Mouse (Mus musculus): ENCODE measurements at regions not wholly inside any gene's neighbourhood (a gene's known extent, or its start where the extent isn't known, plus 50 kb on each side); places are given as distances from the start of the nearest gene placed in this dataset.

DNA sequence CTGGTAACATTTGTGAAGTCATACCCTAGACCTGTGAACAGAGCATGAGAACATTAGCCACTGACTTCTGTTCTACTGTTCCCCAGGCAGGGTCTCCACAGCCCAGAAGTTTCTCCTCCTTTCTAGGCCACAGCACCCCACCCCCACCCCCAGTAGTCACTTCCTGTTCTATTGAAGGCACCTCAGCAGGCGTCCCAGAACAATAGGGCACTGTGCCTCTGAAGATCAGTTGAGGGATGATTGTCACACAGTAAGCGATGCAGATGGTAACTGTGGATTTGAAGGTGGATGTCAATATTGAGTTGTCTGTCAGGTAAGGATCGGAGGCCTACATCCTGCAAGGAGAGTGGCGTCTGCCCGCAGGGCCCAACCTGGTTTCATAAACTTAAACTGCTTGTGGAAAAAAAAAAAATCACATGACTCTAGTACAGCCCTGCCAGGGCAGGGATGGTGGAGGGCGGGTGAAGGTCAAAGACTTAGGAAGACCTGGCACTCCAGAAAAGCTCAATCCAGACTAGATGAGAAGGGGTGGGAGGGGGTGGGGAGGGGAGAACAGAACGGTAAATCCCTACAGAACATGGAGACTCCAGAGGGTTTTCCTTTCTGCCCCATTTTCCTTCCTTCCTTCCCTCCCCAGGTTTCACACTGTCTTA lies 103.1 kb upstream of the Rybp start:
- no peak for DNase-seq (ENCODE audit: low spot score in 2 of 2)

DNA sequence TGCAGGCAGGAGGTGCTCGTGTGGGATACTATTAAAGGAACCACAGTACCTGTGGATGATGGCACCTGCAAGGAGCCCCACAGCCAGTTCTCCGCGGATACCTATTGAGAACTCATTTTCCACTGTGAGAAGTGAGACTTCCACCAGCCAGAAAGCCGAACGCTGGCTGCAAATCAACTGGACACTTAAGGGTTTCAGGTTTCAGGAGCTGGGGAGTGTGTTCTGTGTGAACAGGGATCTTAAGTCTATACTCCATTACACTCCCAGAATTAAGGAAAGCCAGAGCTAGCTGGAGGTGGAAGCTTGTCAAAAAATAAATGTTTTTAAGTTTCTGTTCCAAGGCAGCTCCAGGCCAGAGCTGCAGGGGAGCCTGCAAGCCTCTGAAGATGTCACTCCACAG lies 99.8 kb upstream of the Rybp start:
- DNase-seq (ENCODE audit: low spot score in 2 of 2) = no peak

DNA sequence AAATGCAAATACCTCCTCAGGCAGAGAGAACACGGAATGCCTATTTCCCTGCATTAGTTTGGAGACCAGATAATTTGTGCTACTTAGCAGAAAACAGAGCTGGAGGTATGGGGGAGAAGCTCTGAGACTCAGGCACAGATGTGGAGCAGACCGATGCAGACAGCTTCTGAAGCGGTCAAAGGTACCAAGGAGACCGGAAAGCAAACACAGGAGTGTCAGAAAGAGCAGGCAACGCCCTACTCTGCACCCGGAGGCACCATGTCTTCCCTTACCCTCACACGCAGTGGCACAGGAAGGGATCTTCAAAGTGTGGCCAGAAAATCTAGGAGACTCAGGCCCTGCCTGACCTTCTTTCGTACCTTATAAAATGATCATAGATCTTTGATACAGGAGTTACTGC lies 98.4 kb upstream of the Rybp start:
- DNase-seq (ENCODE audit: low spot score in 2 of 2) = no peak

DNA sequence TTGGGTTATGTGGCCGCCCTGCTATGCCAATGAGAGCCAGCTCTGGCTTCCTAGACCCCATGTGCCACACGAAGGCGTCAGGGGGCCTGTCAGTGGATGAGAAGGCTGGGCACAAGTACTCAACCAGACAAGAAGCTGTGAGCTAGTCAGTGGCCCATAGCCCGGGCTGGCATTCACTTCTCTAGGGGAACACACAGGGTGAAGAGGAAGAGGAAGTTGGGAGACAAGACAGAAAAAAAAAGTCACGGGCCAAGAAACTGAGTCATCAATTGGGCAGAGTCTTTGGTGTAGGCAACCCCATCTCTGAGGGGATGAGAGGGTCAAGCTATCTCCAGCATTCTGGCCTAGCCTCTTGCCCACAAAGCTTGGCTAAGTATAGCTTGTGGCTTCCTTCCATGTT lies 93.8 kb upstream of the Rybp start:
- no peak for DNase-seq (ENCODE audit: low spot score in 2 of 2)

DNA sequence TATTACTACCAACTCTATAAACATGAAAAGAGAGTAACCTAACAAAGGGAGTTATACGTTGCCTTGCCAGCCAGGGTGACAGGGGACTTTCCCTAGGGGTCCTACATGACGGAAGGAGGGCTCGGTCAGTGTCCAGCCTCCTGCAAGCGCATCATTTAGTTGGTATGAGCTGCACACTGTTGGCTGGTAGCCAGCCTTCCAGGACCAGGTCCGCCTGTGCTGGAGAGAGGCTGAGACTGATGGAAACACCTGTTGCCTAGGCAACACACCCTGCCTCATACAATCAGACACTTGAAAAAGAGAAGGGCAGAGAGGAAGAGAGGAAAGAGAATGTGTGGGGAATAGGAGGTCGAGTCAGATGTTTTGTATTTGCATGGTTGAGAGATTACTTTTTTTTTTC lies 93.3 kb upstream of the Rybp start:
- DNase-seq (ENCODE audit: low spot score in 2 of 2) = no peak

DNA sequence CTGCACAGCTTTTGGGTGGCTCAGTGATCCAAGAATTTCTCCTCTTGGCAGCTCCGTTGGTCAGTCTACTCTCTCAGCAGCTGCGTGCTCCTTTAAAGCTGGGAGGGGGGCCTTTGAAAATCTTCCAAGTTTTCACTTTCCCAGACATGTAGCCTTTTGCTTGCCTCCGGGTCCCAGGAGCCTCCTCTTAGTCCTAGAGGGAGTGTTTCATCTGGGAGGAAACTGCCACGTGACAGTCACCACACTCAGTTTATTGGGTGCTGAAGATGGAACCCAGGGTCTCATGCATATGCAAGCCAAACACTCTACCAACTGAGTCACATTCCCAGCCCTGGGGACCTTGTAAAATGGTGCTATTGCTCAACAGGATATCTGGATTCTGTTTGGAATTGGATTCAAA lies 92.5 kb upstream of the Rybp start:
- no peak for DNase-seq (ENCODE audit: low spot score in 2 of 2)

DNA sequence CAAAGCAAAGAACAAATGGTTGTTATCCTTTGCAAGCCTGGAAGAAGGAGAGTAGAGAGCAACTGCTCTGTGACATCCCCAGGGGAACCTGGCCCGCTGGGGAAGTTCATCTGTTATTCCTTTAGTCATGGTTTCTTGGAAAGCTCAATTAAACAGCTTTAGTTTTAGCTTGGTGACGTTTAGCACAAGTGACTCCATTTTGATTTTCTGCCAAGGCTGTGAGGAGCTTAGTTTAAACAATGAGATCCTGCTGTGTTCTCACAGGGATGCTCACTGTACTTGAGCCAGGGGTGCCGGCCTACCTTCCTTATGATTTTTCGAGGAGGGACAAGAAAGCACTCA lies 91.2 kb upstream of the Rybp start:
- DNase-seq (ENCODE audit: low spot score in 2 of 2) = no peak

DNA sequence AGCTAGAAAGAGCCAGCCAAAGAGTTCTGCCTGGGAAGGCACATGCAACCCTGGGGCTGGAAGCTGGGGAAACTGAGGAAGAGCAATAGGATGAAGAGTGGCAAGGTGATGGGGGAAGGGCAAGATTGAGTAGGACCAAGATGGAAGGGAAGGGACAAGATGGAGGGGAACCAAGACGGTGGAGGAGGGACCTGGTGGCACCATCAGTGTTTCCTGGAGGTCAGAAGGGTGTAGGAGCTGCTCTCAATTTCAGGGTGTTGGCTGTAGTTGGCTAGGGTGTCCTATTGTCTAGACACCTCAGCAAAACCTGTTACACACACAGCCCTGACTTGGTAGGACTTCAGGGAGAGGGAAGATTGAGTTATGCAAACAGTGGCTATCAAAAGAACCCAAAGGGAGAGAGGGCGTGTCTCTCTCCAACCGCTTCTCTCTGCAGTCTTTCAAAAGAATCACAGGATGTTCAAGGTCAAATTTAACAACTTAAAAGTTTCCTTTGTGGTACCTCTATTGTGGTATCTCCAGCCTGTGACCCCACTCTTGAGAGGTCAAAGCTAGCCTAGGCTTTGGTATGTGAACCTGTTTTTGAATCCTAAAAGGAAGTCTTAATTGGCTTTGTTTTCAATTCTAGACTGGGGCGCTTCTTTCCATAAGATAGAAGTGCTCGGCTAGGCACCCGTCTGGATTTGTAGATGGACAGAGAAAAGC lies 90.7 kb upstream of the Rybp start:
- no peak for DNase-seq (ENCODE audit: low spot score in 2 of 2)

DNA sequence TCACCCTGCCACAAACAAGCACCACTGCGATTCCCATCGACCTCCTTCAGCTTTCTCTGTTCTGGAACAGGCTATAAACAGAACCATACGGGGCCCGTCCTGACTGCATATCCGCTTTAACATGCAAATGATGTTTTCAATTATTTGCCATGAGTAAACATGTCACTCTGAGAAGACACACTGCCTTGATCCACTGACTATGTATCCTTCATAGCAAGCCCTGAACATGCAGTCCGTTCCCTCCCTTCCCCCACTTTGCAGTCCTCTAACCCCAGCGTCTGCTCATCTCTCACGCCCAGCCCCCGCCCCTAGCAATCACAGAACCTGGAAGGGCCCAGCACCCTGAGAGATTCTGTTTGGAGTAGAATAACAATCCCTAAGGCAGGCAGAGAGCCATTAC lies 89.4 kb upstream of the Rybp start:
- DNase-seq (ENCODE audit: low spot score in 2 of 2) = no peak

DNA sequence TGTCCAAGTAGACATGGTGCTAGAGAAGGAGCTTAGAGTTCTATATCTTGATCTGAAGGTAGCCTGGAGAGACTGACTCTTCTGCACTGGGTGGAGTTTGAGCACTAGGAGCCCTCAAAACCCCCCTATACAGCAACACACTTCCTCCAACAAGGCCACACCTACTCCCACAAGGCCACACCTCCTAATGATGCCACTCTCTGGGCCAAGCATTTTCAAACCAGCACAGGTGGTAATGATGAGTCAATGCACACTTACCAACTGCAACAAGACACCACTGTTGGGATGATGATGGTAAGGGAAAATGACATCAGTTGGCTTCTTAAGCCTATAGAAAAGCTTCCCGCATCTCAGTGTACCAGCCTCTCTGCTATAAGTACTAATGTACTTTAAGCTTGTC lies 83.5 kb upstream of the Rybp start:
- no peak for DNase-seq (ENCODE audit: low spot score in 2 of 2)

DNA sequence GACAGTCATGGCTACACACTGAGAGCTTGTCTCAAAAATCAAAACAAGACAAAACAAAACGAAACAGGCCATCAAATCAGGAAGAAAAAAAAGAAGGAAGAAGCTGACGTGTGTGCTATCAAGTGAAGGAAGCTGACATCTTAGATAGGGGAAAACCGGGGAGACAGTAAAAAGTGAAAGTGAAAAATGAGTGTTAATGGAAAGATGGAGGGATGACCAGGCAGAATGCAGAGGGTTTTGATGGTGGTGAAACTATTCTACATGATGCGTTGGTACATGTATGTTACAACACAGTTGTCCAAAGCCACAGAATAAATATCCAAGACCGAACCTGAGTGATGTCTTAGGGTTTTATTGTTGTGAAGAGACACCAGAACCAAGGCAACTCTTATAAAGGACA lies 83.1 kb upstream of the Rybp start:
- DNase-seq (ENCODE audit: low spot score in 2 of 2) = no peak

DNA sequence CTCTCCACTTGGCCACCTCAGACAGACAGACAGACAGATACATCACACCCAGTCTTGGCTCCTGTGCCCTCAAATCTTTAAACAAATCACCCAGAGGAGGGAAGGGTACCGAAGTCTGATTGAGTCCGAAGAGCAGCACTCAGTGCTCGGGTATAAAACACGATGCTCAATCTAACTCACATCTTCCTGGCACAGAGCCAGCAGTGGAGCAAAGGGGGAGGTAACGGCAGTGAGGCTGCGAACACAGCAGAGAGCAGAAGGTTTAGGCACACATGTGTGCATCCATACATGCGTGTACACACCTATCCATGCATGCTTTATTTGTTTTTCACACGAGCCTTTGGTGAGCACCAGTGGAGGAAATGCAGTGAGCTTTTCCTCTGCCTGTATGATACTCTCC lies 78.9 kb upstream of the Rybp start:
- no peak for DNase-seq (ENCODE audit: low spot score in 2 of 2)

DNA sequence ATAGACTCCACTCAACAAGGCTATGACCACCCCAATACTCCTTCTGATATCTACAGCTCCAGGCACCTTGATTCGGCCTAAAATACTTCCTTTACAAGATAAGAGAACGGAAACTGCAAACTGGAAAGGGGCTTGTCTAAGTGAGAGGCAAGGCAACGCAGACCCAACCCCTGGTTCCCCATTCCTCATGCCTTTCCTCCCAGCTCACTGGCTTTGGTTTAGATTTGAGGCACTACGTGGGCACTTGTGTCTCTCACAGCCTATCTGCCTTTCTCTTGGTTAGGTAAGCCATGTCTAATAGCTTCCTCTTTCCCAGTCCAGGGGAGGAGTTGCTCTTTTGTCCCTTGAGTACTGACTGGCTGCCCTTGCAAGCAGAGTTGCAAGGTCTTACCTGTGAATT lies 78.5 kb upstream of the Rybp start:
- no peak for DNase-seq (ENCODE audit: low spot score in 2 of 2)

DNA sequence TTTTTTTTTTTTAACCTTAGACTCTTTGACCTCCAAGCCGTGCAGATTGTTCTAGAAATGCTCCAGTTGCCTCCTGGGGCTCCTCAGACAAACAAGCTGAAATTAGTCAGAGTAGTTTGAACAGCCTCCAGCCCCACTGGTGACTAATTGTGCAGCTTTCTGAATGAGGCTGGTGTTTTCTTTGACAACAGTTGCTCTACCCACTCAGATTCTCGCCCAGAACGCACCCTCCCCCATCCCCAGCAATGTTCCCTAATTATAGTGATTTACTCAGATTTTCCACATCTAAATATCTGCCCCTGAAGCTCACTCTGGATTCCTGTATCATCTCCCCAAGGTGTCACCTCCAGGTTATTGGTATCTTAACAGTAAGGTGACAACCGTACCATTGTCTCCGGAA lies 76.4 kb upstream of the Rybp start:
- DNase-seq (ENCODE audit: low spot score in 2 of 2) = no peak

DNA sequence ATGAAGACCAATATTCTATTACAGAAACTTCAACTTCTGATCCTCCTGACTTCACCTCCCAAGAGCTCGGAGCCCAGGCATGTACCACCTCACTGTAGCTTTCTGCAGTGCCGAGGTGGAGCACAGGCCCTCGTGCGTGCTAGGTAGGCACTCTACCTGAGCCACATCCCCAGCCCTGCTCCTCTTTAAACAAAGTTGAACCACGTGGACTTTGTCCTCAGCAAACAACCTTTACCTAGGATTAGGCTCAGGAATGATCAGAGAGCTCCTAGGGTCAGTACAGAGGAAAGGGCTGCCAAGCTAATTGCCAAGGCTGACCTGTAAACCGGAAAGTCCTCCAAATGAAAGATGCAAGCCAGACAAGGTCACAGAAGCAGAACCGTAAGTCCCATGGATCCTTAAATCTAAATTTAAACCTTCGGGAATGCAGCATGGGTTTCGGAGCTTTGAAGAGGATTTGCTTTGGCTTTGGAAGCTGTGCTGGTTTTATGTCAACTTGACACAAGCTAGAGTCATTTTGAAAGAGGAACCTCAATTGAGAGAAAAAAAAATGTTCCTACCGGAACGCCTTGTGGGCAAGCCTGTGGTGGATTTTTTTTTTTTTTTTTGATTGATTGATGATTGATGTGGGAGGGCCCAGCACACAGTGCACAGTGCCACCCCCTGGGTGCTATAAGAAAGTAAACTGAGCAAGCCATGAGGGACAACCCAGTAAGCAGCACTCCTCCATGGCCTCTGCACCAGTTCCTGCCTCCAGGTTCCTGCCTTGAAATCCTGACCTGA lies 69.5 kb upstream of the Rybp start:
- DNase-seq (ENCODE audit: low spot score in 2 of 2) = no peak

DNA sequence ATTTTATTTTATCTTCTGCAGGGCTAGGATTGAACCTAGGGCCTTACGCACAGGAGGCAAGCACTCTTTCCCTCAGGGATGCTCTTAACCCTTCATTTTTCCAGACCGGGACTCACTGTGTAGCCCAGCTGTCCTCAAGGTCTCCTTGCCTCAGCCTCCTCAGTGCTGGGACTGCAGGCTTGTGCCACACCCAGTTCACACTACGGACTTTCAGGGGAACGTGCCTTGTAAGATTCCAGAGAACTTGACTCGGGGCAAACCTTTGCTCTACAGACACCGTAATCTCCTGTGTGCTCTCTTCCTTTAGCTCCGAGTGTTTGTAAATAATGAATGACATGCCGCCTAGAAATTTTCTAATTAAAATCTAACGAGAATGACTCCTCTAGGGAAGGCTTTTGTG lies 68.6 kb upstream of the Rybp start:
- DNase-seq (ENCODE audit: low spot score in 2 of 2) = no peak

DNA sequence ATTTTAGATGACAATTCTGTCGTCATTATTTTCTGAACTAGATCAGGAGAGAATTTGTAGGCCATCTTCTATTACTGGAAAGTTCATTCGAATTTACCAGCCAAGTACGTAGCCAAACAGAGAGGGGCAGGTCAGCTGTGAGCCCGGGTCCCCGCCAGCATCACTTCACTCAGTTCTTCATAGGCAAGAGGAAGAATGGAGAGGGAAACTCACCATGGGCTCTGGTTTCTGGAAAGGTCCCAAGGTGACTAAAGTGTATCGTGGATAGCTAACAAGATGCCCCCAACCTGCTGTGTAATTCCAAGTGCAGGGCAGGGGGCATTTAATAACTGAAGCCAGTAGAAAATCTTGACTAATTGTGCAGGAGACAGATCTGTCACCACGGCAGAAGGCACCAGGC lies 60.2 kb upstream of the Rybp start:
- no peak for DNase-seq (ENCODE audit: low spot score in 2 of 2)

DNA sequence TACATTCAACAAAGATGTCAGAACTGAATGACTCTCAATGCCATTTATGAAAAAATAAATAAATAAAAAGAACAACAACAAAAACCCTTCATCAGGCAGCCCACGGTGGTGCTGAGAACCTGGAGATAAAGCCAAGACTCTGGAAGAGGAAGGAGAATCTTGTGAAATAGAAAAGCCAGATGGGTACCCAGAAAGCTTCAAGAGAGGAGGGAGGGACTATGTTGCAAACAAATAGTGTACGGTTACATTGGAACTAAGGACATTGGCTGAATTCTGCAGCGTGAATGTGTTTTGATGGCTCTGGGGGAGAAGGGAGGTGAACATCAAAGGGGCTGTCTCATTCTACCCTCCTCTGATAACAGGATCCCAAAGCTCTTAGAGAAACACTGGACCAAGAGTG lies 57.8 kb upstream of the Rybp start:
- DNase-seq (ENCODE audit: low spot score in 2 of 2) = no peak

DNA sequence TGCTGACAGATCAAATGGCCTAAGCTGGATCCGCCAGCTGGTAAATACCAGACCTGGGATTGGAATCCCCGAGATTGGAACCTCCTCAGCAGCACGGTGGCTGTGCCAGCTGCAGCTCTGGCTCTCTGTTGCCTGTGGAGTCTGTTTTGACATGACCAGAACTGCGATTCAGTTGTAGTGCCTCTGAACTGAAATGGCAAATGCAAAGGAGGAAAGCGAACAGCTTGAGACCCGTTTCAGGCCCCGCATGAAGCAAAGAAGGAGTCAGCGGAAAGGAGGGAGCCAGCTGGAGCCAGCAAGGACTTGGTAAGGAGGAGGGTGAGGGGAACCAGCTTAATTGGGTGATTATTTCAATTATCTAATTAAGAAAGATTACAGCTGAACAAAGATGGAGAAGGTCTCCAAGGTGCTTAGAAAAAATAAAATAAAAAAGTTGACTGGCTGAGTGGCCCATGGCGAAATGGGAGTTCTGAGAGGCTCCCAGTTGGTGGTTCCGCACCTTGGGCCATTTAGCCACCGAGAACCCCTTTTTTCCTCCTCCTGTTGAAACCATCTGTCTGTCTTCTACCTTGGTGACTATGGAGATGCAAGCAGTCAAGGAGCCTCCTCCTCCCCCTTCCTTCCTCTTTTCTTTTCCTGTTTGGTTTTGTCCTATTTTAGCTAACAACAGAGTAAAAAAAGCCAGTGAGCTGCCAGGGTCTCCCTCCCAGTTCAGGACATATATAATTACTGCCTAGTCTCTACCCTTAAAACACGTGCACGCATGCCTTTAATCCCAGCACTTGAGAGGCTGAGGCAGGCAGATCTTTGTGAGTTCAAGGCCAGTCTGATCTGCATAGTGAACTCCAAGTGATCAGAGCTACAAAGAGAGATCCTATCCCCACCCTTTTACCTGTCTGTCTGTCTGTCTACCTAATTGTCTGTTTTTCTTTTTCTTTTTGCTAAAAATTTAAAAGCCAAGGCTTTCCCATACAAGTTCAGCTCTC lies 54.3 kb upstream of the Rybp start:
- no peak for DNase-seq (ENCODE audit: low spot score in 2 of 2)

DNA sequence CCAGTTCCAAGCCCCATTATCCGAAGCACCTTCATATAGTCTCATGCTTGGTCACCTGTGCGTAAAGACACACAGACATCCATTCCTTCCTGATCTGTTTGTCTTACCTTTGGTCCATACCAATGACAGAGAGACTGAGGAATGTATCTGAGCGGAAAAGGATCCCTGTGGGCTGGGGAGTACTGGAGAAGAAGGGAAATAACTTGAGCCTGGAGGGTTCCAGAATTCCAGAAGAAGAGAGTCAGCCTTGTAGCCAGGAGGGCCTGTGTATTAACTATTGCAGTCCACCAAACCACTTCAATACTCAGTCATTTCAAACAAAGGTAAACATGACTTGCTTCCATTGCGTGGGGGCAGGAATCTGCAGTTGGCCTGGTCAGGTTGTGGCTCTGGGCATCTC lies 51.0 kb upstream of the Rybp start:
- no peak for DNase-seq (ENCODE audit: low spot score in 2 of 2)

Data from gastrocnemius, adult 8-10 months (tissue).